ENCODE assay signal across 8 mouse cellular contexts in the genomic region with DNA sequence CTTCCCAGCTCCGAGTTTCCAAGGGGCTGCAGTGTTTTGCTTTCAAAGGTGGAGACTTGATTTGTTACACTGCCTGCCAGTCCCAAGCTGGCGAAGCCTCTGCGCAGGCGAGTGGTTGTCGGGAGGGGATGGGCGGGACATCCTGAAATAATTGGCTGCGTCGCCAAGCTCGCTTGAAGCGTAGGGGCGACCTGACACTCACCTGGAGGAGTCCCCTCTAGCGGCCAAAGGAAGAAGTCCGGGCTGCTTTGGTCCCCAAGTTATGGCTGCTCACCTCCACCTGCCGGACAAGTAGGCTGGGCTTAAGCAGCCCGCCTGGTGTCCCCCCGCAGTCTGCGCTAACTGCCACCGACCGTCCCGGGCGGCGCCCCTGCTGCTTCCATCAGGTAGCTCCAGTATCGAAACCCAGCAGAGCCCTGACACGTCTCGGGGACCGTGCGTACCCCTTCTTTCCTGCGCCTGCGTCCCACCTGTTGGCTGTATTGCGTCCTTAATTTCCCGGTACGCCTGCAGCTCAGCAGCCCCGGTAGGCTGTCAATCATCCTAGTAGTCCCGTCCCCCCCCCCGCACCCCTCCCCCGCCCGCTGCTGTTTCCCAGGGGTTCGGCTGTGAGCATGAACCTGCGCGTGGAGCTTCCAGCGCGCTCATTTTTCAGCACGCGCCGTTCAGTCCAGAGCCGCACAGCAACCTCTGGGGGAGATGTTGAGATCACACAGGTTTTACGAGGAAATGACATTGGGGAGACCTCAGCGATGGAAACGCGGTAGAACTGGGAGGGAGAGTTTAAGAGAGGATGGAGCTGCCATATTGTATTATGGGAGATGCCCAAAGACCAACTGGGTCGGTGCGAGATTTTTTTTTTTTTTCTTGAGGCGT. TPM values are rescaled to one million over a fixed set of nuclear protein-coding genes. Genes with fewer than 3 reads are reported as not detected.
DNase-seq lines count a peak whose midpoint lies in the region; ATAC-seq lines count a peak whose summit lies in the region.

A gene (plus strand): TSS at position 270 of the 876 bp plus-strand sequence.
A gene (minus strand): TSS at position 518 of the 876 bp plus-strand sequence.

- ATAC-seq in megakaryocyte progenitor cell, adult 5-6 weeks (replicated peaks; ENCODE audit: poor library complexity) = peak; percentile 92

- DNase-seq in adipocyte (ENCODE audit: low spot score) = peak; percentile 72
- DNase-seq in embryo, embryonic 10 days (ENCODE audit: low spot score) = peak; percentile 96
- peak; percentile 72 for DNase-seq in gastrocnemius, postnatal 10 days
- peak; percentile 96 for DNase-seq in induced T-regulatory cell, adult 2 months (ENCODE audit: low read depth)
- peak; percentile 79 to 91 for DNase-seq in left cerebral cortex, adult 9 months (ENCODE audit: low spot score in 2 of 2)
- peak; percentile 89 for DNase-seq in right cerebral cortex, postnatal 25 days
- DNase-seq in urinary bladder, postnatal 4 days (ENCODE audit: low spot score in 2 of 2) = peak; percentile 80 to 86

RNA-seq across cellular contexts. Expression of the first gene that starts in this region (rescaled TPM):
- not detected for total RNA-seq in gastrocnemius, postnatal 10 days (2021)
- 0.12 TPM in 1 of 2 replicates, not detected in the other for total RNA-seq in megakaryocyte progenitor cell, adult 5-6 weeks (2015)
- not detected in 2 replicates for total RNA-seq in megakaryocyte progenitor cell, adult 5-6 weeks (2017)

RNA-seq across cellular contexts. Expression of the second gene that starts in this region (rescaled TPM):
- 1 to 10 TPM; 6.4 to 6.9 TPM for total RNA-seq in gastrocnemius, postnatal 10 days (2021)
- 4.1 and 6.6 TPM in 2 replicates for total RNA-seq in megakaryocyte progenitor cell, adult 5-6 weeks (2015)
- total RNA-seq in megakaryocyte progenitor cell, adult 5-6 weeks (2017) = 18.8 and 23.3 TPM in 2 replicates

Comparison
In these comparisons a context has a peak if more than half of its experiments do, and no peak if none do; other contexts are left out.
1. Peak in every context shown above with its lines: DNase-seq and ATAC-seq.